Mouse (Mus musculus) testis, adult 2 months (tissue): ENCODE measurements at regions not wholly inside any gene's neighbourhood (a gene's known extent, or its start where the extent isn't known, plus 50 kb on each side); places are given as distances from the start of the nearest gene placed in this dataset.

Source experiments
- H3K27ac ChIP-seq: fragments of 200-500 bp; 2 replicates; pipeline ENCODE4 v1.5.1; 2012; ENCODE audit warnings: low read depth, low read length; ENCODE audit not compliant: control insufficient read depth, insufficient read depth
- H3K27me3 ChIP-seq: fragments of 200-500 bp; 2 replicates; pipeline ENCODE4 v1.6.1; 2012; ENCODE audit warnings: mild to moderate bottlenecking, low read length, moderate library complexity; ENCODE audit not compliant: control insufficient read depth, insufficient read depth
- H3K36me3 ChIP-seq: fragments of 200-500 bp; 2 replicates; pipeline ENCODE4 v1.6.1; 2012; ENCODE audit warnings: mild to moderate bottlenecking, low read length; ENCODE audit not compliant: control insufficient read depth, insufficient read depth
- H3K4me1 ChIP-seq: fragments of 200-500 bp; 2 replicates; pipeline ENCODE4 v1.6.1; 2012; ENCODE audit warnings: low read length; ENCODE audit not compliant: control insufficient read depth, insufficient read depth
- H3K4me3 ChIP-seq: fragments of 200-500 bp; 2 replicates; pipeline ENCODE4 v1.5.1; 2012; ENCODE audit warnings: low read depth, mild to moderate bottlenecking, low read length, moderate library complexity, mixed read lengths; ENCODE audit not compliant: control insufficient read depth
- CTCF ChIP-seq: fragments of 200-500 bp; IDR thresholded peaks from 2 replicates; pipeline ENCODE4 v1.5.1; 2012; ENCODE audit warnings: low read depth, mild to moderate bottlenecking, inconsistent platforms, low read length, moderate library complexity; ENCODE audit not compliant: control insufficient read depth, insufficient read depth, insufficient replicate concordance
- POLR2A ChIP-seq: fragments of 200-500 bp; IDR thresholded peaks from 2 replicates; pipeline ENCODE4 v1.6.1; 2012; ENCODE audit warnings: low read depth, mild to moderate bottlenecking, inconsistent platforms, low read length, moderate library complexity; ENCODE audit not compliant: control insufficient read depth

GRCm38 (mm10) chr4:55781329-55781847, 249.1 kb upstream of the Klf4 start:
- no peak overlapping the region for H3K27ac ChIP-seq
- TF ChIP-seq POLR2A (no peak), CTCF (no peak)

GRCm38 (mm10) chr4:55779581-55779980, 247.3 kb upstream of the Klf4 start:
- H3K27me3 ChIP-seq = no peaks in the 10 kb centered on the region
- no peaks in the 10 kb centered on the region for H3K36me3 ChIP-seq
- no peak overlapping the region for H3K4me3 ChIP-seq
- TF ChIP-seq CTCF (no peak), POLR2A (no peak)
- no peaks in the 10 kb centered on the region for H3K4me1 ChIP-seq
- H3K27ac ChIP-seq = no peak overlapping the region

More at GRCm38 (mm10) chr4:55781329-55781847, 249.1 kb upstream of the Klf4 start:
- no peaks in the 10 kb centered on the region for H3K4me1 ChIP-seq
- H3K4me3 ChIP-seq = no peak overlapping the region
- no peaks in the 10 kb centered on the region for H3K27me3 ChIP-seq
- H3K36me3 ChIP-seq = no peaks in the 10 kb centered on the region

DNA sequence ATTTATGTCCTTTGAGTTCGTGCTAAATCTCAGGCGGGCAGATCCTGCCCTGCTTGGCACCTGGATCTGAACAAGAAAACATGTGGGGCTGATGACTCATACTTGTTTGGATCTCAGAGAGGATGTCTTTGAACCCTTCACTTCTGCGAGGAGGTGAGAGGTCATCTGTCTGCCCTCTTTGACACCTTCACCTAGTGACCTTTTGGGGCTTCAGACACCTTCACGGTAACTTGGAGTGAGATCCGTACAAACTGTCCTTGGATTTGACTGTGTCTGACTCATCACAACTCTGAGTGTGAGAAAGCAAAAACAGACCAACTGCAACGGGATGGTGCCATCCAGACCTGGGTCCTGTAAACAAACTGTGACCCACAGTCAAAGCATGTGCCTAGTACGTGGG, 243.6 kb upstream of the Klf4 start:
- Histone ChIP-seq H3K4me3 (no peak overlapping the region), H3K27me3 (no peaks in the 10 kb centered on the region), H3K4me1 (no peaks in the 10 kb centered on the region), H3K27ac (no peak overlapping the region), H3K36me3 (no peaks in the 10 kb centered on the region)
- TF ChIP-seq POLR2A (no peak), CTCF (no peak)

DNA sequence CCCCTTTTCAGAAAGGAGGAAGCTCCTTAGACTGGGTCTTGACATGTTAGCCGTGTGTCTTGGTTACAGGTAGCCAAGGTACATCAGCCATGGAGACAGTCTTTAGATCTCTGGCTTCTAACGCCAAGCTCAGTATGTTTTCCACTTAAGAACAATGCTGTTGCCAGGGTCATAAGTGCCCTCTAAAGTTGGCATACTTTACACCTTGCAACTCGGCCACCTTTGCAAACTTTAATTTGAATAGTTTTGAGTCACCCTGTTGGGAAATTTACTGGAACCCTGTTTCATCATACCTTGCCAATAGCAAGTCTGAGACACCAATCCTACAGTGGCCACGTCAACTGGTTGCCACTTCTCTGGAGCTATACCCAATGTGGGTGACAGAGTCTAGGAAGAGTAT, 242.3 kb upstream of the Klf4 start:
- no peak overlapping the region for H3K4me3 ChIP-seq
- no peaks in the 10 kb centered on the region for H3K27me3 ChIP-seq
- H3K27ac ChIP-seq = no peak overlapping the region
- no peaks in the 10 kb centered on the region for H3K4me1 ChIP-seq
- no peaks in the 10 kb centered on the region for H3K36me3 ChIP-seq
- TF ChIP-seq POLR2A = no peak

DNA sequence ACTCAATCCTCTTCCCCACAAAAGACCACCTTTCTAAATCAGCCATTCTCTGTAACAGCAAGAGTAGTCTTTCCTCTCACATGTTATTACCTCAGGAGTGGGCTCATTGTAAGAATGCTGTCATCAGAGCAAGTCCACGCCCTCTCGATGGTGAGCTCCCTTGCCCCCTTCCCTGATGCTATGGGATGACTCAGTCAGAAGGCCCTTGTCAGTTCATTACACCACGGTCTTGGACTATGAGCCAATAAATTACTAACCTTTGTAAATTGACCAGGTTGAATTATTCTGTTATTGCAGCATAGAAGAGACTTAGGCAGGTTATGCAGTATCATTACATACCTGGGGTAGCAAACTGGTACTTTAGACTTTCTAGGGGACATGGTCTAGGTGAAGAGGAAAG, 237.4 kb upstream of the Klf4 start:
- no peak for TF ChIP-seq POLR2A
- Histone ChIP-seq H3K4me1 (no peaks in the 10 kb centered on the region), H3K27me3 (no peaks in the 10 kb centered on the region), H3K27ac (no peak overlapping the region), H3K4me3 (no peak overlapping the region), H3K36me3 (no peaks in the 10 kb centered on the region)

DNA sequence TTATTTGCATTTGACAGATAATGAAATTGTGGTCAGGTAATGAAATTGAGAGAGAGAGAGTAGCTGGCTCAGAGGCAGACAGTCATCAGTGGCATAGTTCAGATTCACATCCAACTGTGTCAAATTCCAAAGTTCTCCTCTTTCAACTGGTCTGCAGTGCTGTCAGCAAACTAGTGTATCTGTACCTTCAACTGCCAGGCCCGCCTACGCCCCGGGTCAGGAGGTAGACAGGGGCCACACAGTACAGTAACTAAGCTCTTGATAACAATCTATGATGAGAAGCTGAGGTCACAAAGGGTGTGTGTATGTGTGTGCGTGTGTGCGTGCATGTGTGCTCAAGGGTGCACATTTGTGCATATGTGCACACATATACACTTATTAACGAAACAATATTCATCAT, 236.1 kb upstream of the Klf4 start:
- Histone ChIP-seq H3K27me3 (no peaks in the 10 kb centered on the region), H3K27ac (no peak overlapping the region), H3K4me3 (no peak overlapping the region), H3K4me1 (no peaks in the 10 kb centered on the region), H3K36me3 (no peaks in the 10 kb centered on the region)
- TF ChIP-seq CTCF (no peak), POLR2A (no peak)

DNA sequence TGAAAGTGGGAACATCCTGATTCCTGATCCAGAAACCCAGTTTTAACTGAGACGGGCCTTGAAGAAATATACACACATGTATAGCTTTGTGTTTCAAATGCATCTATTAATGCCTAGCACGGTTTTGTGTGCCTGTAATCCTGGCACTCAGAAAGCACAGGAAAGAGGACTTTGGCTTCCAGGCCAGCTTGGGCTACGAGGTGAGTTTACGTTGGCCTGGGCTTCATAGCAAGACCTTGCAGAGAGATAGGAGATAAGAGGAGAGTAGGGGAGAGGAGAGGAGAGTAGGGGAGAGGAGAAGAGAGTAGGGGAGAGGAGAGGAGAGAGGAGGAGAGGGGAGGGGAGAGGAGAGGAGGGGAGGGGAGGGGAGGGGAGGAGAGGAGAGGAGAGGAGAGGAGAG, 234.9 kb upstream of the Klf4 start:
- Histone ChIP-seq H3K27ac (no peak overlapping the region), H3K4me1 (no peaks in the 10 kb centered on the region), H3K36me3 (no peaks in the 10 kb centered on the region), H3K27me3 (no peaks in the 10 kb centered on the region), H3K4me3 (no peak overlapping the region)
- TF ChIP-seq CTCF (no peak), POLR2A (no peak)

GRCm38 (mm10) chr4:55765780-55766179, 233.5 kb upstream of the Klf4 start:
- no peak overlapping the region for H3K4me3 ChIP-seq
- TF ChIP-seq POLR2A (no peak), CTCF (no peak)
- H3K27me3 ChIP-seq = no peaks in the 10 kb centered on the region

More at GRCm38 (mm10) chr4:55765780-55766179, 233.5 kb upstream of the Klf4 start:
- H3K36me3 ChIP-seq = no peaks in the 10 kb centered on the region
- H3K4me1 ChIP-seq = no peaks in the 10 kb centered on the region
- H3K27ac ChIP-seq = no peak overlapping the region
